Mouse (Mus musculus): ENCODE measurements around the gene Gnai2. TPM values are rescaled to one million over a fixed set of nuclear protein-coding genes. Genes with fewer than 3 reads are reported as not detected.

Gene Gnai2
- total RNA-seq, 2 experiments from 2014 or later: 241 to 257 TPM

GRCm38 (mm10) chr9:107633091-107633660 lies 2.0 kb downstream of the Gnai2 start:
- intact Hi-C loops (cut with DNase I): no loop called here
- DNase-seq (ENCODE audit: low spot score): peak; percentile 83

GRCm38 (mm10) chr9:107632478-107632877 lies 2.7 kb downstream of the Gnai2 start:
- no peak for DNase-seq (ENCODE audit: low spot score)
- intact Hi-C loops (cut with DNase I): no loop called here

GRCm38 (mm10) chr9:107631861-107632260 lies 3.3 kb downstream of the Gnai2 start:
- intact Hi-C loops (cut with DNase I): no loop called here
- no peak for DNase-seq (ENCODE audit: low spot score)

GRCm38 (mm10) chr9:107631311-107631826 lies 3.8 kb downstream of the Gnai2 start:
- intact Hi-C loops (cut with DNase I): no loop called here
- no peak for DNase-seq (ENCODE audit: low spot score)

- DNase-seq (ENCODE audit: low spot score): no peak
- intact Hi-C loops (cut with DNase I): no loop called here
Measured at GRCm38 (mm10) chr9:107630576-107630975, 4.6 kb downstream of the Gnai2 start.

GRCm38 (mm10) chr9:107629901-107630425 lies 5.2 kb downstream of the Gnai2 start:
- intact Hi-C loops (cut with DNase I): loop anchor here (5.0 kb wide), 1 partner anchor 63 kb away; the partner anchor contains the start of gene Hyal2
- DNase-seq (ENCODE audit: low spot score): no peak

GRCm38 (mm10) chr9:107629411-107629730 lies 5.8 kb downstream of the Gnai2 start:
- intact Hi-C loops (cut with DNase I): loop anchor here (5.0 kb wide), 1 partner anchor 62 kb away; the partner anchor contains the start of gene Hyal2
- DNase-seq (ENCODE audit: low spot score): no peak

GRCm38 (mm10) chr9:107628721-107629410 lies 6.3 kb downstream of the Gnai2 start:
- intact Hi-C loops (cut with DNase I): loop anchor here (5.0 kb wide), 1 partner anchor 62 kb away; the partner anchor contains the start of gene Hyal2
- DNase-seq (ENCODE audit: low spot score): peak; percentile 70

- intact Hi-C loops (cut with DNase I): loop anchor here (5.0 kb wide), 1 partner anchor 60 kb away; the partner anchor contains the start of gene Hyal2
- no peak for DNase-seq (ENCODE audit: low spot score)
Measured at GRCm38 (mm10) chr9:107627387-107628255, 7.5 kb downstream of the Gnai2 start.

GRCm38 (mm10) chr9:107626844-107627277 lies 8.3 kb downstream of the Gnai2 start:
- intact Hi-C loops (cut with DNase I): loop anchor here (1.0 to 5.0 kb wide), 2 partner anchors 17 to 60 kb away; partner anchors contain the start of gene Hyal2
- peak; percentile 66 for DNase-seq (ENCODE audit: low spot score)

- intact Hi-C loops (cut with DNase I): loop anchor here (1.0 to 5.0 kb wide), 2 partner anchors 18 to 59 kb away; partner anchors contain the start of gene Hyal2
- no peak for DNase-seq (ENCODE audit: low spot score)
Measured at GRCm38 (mm10) chr9:107626158-107626843, 8.9 kb downstream of the Gnai2 start.

GRCm38 (mm10) chr9:107625351-107626128 lies 9.6 kb downstream of the Gnai2 start:
- no peak for DNase-seq (ENCODE audit: low spot score)
- intact Hi-C loops (cut with DNase I): loop anchor here (1.0 to 5.0 kb wide), 2 partner anchors 19 to 58 kb away; partner anchors contain the start of gene Hyal2

- DNase-seq (ENCODE audit: low spot score): no peak
- intact Hi-C loops (cut with DNase I): loop anchor here (5.0 kb wide), 1 partner anchor 58 kb away; the partner anchor contains the start of gene Hyal2
Measured at GRCm38 (mm10) chr9:107624951-107625350, 10.2 kb downstream of the Gnai2 start.

GRCm38 (mm10) chr9:107624539-107624938 lies 10.6 kb downstream of the Gnai2 start:
- no peak for DNase-seq (ENCODE audit: low spot score)
- intact Hi-C loops (cut with DNase I): no loop called here

GRCm38 (mm10) chr9:107620954-107621353 lies 14.2 kb downstream of the Gnai2 start:
- DNase-seq (ENCODE audit: low spot score): no peak
- intact Hi-C loops (cut with DNase I): loop anchor here (2.0 kb wide), 1 partner anchor 14 kb away; the partner anchor contains the start of gene Gnai2

- intact Hi-C loops (cut with DNase I): no loop called here
- DNase-seq (ENCODE audit: low spot score): no peak
Measured at GRCm38 (mm10) chr9:107619546-107619879, 15.7 kb downstream of the Gnai2 start.

GRCm38 (mm10) chr9:107618778-107619545 lies 16.2 kb downstream of the Gnai2 start:
- DNase-seq (ENCODE audit: low spot score): no peak

GRCm38 (mm10) chr9:107618098-107618497 lies 17.1 kb downstream of the Gnai2 start:
- DNase-seq (ENCODE audit: low spot score): no peak
- intact Hi-C loops (cut with DNase I): no loop called here

More at GRCm38 (mm10) chr9:107618778-107619545, 16.2 kb downstream of the Gnai2 start:
- intact Hi-C loops (cut with DNase I): no loop called here

All from heart, postnatal 25 days (tissue).